In the genomic region with DNA sequence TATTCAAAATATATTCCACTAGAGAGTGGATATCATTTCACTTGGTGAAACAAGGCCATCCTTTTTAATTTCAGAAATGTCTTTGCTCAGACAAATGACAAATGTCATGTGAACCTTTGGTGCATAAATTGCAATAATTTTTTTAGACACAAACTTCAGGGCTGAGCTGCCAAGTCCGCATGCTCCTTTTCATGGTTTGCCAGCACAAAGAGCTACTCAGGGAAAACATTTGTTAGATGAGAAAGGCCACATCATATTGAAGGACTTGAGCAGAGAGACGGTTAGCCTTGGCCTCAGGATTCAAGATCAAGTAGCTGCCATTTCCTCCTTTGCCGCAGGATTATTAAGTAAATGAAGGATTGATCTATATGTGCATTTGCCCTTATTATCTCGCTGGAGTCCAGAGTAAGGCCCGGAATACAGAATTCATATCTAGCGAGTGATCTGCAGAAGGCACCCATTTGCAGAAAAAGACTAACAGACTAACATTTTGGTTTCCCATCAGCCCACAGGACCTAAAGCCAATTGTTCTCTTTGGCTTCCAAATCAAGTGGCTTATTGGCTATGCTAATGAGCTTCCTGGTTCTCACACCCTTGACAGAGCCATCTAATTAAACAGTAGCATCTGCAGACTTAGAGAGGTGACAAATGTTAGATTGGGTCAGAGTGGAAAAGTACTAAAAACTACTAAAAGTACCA, we compare ENCODE assay signal across 14 mouse cellular contexts.
DNase-seq lines count a peak whose midpoint lies in the region; ATAC-seq and TF ChIP-seq lines count a peak whose summit lies in the region.
"Had no signal": no experiment of that assay in that cellular context is flagged by ENCODE, and none has a peak within 500 bp of the region (broad histone marks: within the 10 kb centered on the region; RNA-seq: fewer than 3 reads in every experiment).

No protein-coding gene starts in this region.

- H3K4me1 ChIP-seq in hindbrain, postnatal 0 days (ENCODE audit: insufficient read depth, low read length) = peaks cover 10% of the 10 kb centered on the region; the same call in 1 of the 2 replicates
- H3K4me1 ChIP-seq: intestine, embryonic 15.5 days had no signal

- no peak for TF ChIP-seq POLR2A in brain, embryonic 14.5 days (IDR thresholded peaks at IDR 0.05; ENCODE audit: borderline replicate concordance, extremely low read depth, insufficient read depth, insufficient read length, poor library complexity, severe bottlenecking)

- intact Hi-C loops in left cerebral cortex, adult 2 months (cut with DNase I) = no loop called here
- intact Hi-C loops in gastrocnemius, postnatal 36 days (cut with DNase I) = no loop called here

- H3K9ac ChIP-seq in hindbrain, postnatal 0 days (replicated peaks; ENCODE audit: low read length) = no peak overlapping the region
- H3K9ac ChIP-seq: intestine, embryonic 15.5 days had no signal

- no peaks in the 10 kb centered on the region for H3K27me3 ChIP-seq in hindbrain, postnatal 0 days (ENCODE audit: insufficient read depth, low read length)
- H3K27me3 ChIP-seq: intestine, embryonic 15.5 days had no signal

- H3K36me3 ChIP-seq in hindbrain, postnatal 0 days (ENCODE audit: insufficient read depth, low read length) = no peaks in the 10 kb centered on the region
- H3K36me3 ChIP-seq: intestine, embryonic 15.5 days had no signal

- TF ChIP-seq CTCF in left cerebral cortex, adult 2 months (IDR thresholded peaks at IDR 0.05) = no peak
- no peak for TF ChIP-seq CTCF in brain, embryonic 14.5 days (IDR thresholded peaks at IDR 0.05; ENCODE audit: borderline replicate concordance, extremely low read depth, insufficient read depth, insufficient read length)
- TF ChIP-seq CTCF in hindbrain, postnatal 0 days (IDR thresholded peaks at IDR 0.05; ENCODE audit: low read depth) = no peak

- H3K4me3 ChIP-seq in left cerebral cortex, adult 2 months = no peak overlapping the region
- no peak overlapping the region for H3K4me3 ChIP-seq in hindbrain, postnatal 0 days (ENCODE audit: low read length)
- H3K4me3 ChIP-seq: intestine, embryonic 15.5 days had no signal

- DNase-seq in cerebellum, adult 18-20 months = peak; percentile 18 to 56
- no peak for DNase-seq in cerebellum, postnatal 4 days (ENCODE audit: low spot score in 2 of 2)
- no peak for DNase-seq in left cerebral cortex, adult 2 months (ENCODE audit: extremely low spot score in 1 of 2, low spot score in 2 of 2)
- DNase-seq in left cerebral cortex, adult 18-20 months (ENCODE audit: low spot score in 2 of 2) = no peak
- DNase-seq in brain, embryonic 14.5 days (ENCODE audit: low read depth) = peak; percentile 83
- peak; percentile 40 for DNase-seq in hindbrain, postnatal 0 days (ENCODE audit: low spot score)
- DNase-seq in kidney, postnatal 14 days = no peak
- DNase-seq in gastrocnemius, postnatal 36 days = no peak
- DNase-seq: B cell, adult 2 months; kidney, postnatal 10 days; layer of hippocampus, postnatal 36 days; lung, adult 2 months; right cerebral cortex, adult 18-20 months had no signal

- peak overlapping the region; percentile 36 for H3K27ac ChIP-seq in left cerebral cortex, adult 2 months
- peak overlapping the region; percentile 60; the same call in 1 of the 2 replicates for H3K27ac ChIP-seq in hindbrain, postnatal 0 days
- H3K27ac ChIP-seq: intestine, embryonic 15.5 days had no signal

- H3K9me3 ChIP-seq in hindbrain, postnatal 0 days (ENCODE audit: low read length) = no peaks in the 10 kb centered on the region
- H3K9me3 ChIP-seq: intestine, embryonic 15.5 days had no signal

- WGBS in hindbrain, postnatal 0 days = 53% methylated on average over 6 of the region's 6 CpGs

- ATAC-seq in hindbrain, postnatal 0 days = no peak
- ATAC-seq: intestine, embryonic 15.5 days had no signal

- H3K4me2 ChIP-seq in hindbrain, postnatal 0 days (ENCODE audit: low read depth, low read length) = no peak overlapping the region
- H3K4me2 ChIP-seq: intestine, embryonic 15.5 days had no signal

Comparison
In these comparisons a context has a peak if more than half of its experiments do, and no peak if none do; other contexts are left out.
1. DNase-seq: peak in cerebellum, adult 18-20 months (2 of 2), brain, embryonic 14.5 days (single experiment) and hindbrain, postnatal 0 days (single experiment); none in cerebellum, postnatal 4 days (0 of 2), left cerebral cortex, adult 2 months (0 of 2), left cerebral cortex, adult 18-20 months (0 of 2), kidney, postnatal 14 days (single experiment) and gastrocnemius, postnatal 36 days (0 of 2).